Mouse (Mus musculus): ENCODE measurements around the gene Spryd3. TPM values are rescaled to one million over a fixed set of nuclear protein-coding genes. Genes with fewer than 3 reads are reported as not detected.

The Spryd3 gene
- polyA plus RNA-seq, 1 experiment: 26.0 TPM

DNA sequence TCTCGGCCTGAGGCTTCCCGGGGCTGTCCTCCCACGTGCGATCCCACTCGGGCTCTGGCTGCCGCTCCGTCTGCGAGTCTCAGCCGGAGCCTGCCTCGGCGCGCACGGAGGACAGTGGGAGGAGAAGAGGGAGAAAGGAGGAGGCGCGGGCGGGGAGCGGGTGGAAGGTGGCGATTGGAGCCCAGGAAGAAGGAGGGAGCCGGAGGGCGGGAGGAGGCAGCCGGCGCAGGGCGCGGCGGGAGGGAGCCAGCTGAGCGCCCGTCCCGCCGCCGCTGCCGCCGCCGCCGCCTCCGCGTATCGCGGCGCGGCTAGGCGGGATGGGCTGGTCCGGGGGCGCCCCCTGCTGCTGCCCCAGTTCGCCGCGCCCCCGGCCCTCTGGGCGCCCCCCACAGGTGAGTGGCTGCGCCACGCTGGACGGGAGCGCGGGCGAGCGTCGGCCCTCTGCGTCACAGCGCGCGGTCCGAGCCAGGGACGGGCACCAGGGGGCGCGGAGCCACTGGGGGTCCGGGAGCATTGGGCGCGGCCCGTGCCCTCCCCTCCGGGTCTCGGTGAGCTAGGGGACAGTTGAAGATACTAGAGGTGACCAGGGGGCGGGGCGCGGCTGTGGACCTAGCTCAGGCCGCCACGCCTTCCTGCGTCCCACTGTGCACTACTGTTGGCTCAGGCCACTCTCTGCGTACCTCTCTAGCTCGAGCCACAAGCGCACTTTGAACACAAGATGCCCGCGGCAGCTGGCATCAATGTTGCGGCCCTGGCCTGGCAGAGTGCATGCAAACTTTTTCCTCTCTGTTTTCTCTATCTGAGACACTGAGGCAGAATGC, 35.7 kb downstream of the Spryd3 start, which contains the start of gene Tns2:
Tns2 (plus strand) TSS at position 253 of the 821 bp plus-strand sequence.
- H3K27ac ChIP-seq (ENCODE audit: insufficient read depth, low read length): peak within 1 kb of the TSS; percentile 16
- peaks cover 3% of the 10 kb centered on the region for H3K4me1 ChIP-seq (ENCODE audit: control insufficient read depth, insufficient read depth, insufficient read length)
- 2% methylated on average over 54 of the region's 82 CpGs for WGBS
- peak in 1 of 2 experiments; percentile 47 for DNase-seq (ENCODE audit: low read depth in 1 of 2, low spot score in 2 of 2)
- peak within 1 kb of the TSS; percentile 53; the same call in 1 of the 2 replicates for H3K4me3 ChIP-seq (ENCODE audit: extremely low read depth, insufficient read depth, insufficient read length)
- H3K27me3 ChIP-seq (ENCODE audit: control insufficient read depth, insufficient read depth, low read length): 0 out of 2 replicates have a peak, but pooled peaks cover 2% of the 10 kb centered on the region
- H3K36me3 ChIP-seq (ENCODE audit: control insufficient read depth, insufficient read depth, low read length): peaks cover 6% of the 10 kb centered on the region
- no peak; the same call in 1 of the 2 replicates for TF ChIP-seq CTCF (IDR thresholded peaks at IDR 0.05; ENCODE audit: extremely low read depth, insufficient read depth, insufficient read length, insufficient replicate concordance)
- TF ChIP-seq POLR2A (IDR thresholded peaks at IDR 0.05; ENCODE audit: low read depth, low read length): no peak

DNA sequence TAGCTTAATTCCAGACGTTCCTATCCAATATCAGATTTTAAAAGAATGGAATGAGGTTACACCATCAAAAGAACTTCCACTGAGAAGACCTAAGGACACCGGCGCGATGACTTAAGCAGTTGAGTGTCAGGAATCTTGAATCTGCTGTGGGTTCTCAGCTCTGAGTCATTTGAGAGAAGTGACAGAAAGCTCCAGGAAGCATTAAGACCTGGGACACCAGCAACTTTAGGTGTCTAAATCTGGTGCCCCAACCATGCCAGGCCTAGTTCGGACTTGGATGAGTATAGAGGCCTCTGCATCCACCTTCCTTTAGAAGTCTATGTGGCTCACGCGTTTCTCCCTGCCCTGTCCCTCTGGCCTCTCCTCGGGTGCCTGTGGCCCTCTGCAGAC, 36.3 kb downstream of the Spryd3 start:
- 0 out of 2 replicates have a peak overlapping the region, but pooled peaks have one; percentile 16 for H3K27ac ChIP-seq (ENCODE audit: insufficient read depth, low read length)
- 0 out of 2 replicates have a peak, but pooled peaks cover 2% of the 10 kb centered on the region for H3K27me3 ChIP-seq (ENCODE audit: control insufficient read depth, insufficient read depth, low read length)
- peaks cover 3% of the 10 kb centered on the region for H3K4me1 ChIP-seq (ENCODE audit: control insufficient read depth, insufficient read depth, insufficient read length)
- no peak for TF ChIP-seq POLR2A (IDR thresholded peaks at IDR 0.05; ENCODE audit: low read depth, low read length)
- TF ChIP-seq CTCF (IDR thresholded peaks at IDR 0.05; ENCODE audit: extremely low read depth, insufficient read depth, insufficient read length, insufficient replicate concordance): no peak
- 37% methylated on average over 8 of the region's 8 CpGs for WGBS
- no peak for DNase-seq (ENCODE audit: low read depth in 1 of 2, low spot score in 2 of 2)
- H3K4me3 ChIP-seq (ENCODE audit: extremely low read depth, insufficient read depth, insufficient read length): peak overlapping the region; percentile 53; the same call in 1 of the 2 replicates
- peaks cover 10% of the 10 kb centered on the region for H3K36me3 ChIP-seq (ENCODE audit: control insufficient read depth, insufficient read depth, low read length)

DNA sequence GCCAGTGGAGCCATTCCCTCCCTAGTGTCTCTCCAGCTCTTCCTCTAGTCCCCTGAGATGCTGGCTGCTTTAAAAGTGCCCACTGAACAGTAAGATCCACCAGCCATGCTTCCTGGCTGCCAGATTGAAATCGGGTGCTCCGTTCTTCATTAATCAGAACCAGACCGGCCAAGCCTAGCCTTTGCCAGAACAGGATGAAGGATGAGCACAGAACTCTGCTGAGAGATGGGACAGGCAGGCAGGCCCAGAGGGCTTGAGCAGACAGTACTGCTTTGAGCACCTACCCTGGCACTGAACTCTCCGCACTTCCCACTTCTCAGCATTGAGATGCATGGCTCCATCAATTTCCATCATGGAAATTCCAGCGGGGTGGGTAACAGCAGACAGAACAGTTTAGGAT, 36.8 kb downstream of the Spryd3 start:
- no peak overlapping the region for H3K4me3 ChIP-seq (ENCODE audit: extremely low read depth, insufficient read depth, insufficient read length)
- peaks cover 15% of the 10 kb centered on the region for H3K36me3 ChIP-seq (ENCODE audit: control insufficient read depth, insufficient read depth, low read length)
- no peak for DNase-seq (ENCODE audit: low read depth in 1 of 2, low spot score in 2 of 2)
- no peak for TF ChIP-seq POLR2A (IDR thresholded peaks at IDR 0.05; ENCODE audit: low read depth, low read length)
- no peak for TF ChIP-seq CTCF (IDR thresholded peaks at IDR 0.05; ENCODE audit: extremely low read depth, insufficient read depth, insufficient read length, insufficient replicate concordance)
- 0 out of 2 replicates have a peak, but pooled peaks cover 2% of the 10 kb centered on the region for H3K27me3 ChIP-seq (ENCODE audit: control insufficient read depth, insufficient read depth, low read length)
- WGBS: 72% methylated on average over 5 of the region's 5 CpGs
- no peak overlapping the region; the same call in 1 of the 2 replicates for H3K27ac ChIP-seq (ENCODE audit: insufficient read depth, low read length)
- H3K4me1 ChIP-seq (ENCODE audit: control insufficient read depth, insufficient read depth, insufficient read length): peaks cover 3% of the 10 kb centered on the region

DNA sequence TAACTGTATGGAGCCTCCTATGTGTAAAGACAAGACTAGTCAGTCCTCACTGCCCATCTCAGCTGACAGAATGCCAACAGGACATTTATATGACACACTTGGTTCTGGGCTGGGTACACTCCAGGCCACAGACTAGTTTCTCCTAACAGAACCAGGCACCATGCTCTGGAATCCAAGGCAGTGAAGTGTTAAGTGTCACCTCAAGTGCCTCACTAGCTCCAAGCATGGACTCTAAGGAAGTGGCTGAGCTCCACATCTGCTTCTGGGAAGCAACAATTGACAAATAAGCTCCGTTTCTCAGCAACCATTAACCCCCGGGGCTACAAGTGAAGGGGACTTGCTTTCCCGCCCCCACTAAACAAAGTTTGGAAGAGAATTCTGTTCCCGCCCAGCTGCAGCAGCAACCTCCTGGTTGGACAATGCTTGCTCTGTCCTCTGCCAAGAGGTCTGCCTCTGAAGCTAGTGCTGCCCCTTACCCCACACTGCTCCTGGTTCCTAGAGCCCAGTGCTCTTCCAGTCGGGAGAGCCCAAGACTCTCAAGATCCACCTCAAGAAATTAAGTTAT, 38.0 kb downstream of the Spryd3 start:
- Histone ChIP-seq H3K36me3 (ENCODE audit: control insufficient read depth, insufficient read depth, low read length) (peaks cover 25% of the 10 kb centered on the region), H3K27me3 (ENCODE audit: control insufficient read depth, insufficient read depth, low read length) (0 out of 2 replicates have a peak, but pooled peaks cover 2% of the 10 kb centered on the region), H3K4me1 (ENCODE audit: control insufficient read depth, insufficient read depth, insufficient read length) (peaks cover 3% of the 10 kb centered on the region), H3K4me3 (ENCODE audit: extremely low read depth, insufficient read depth, insufficient read length) (no peak overlapping the region), H3K27ac (ENCODE audit: insufficient read depth, low read length) (no peak overlapping the region)
- DNase-seq (ENCODE audit: low read depth in 1 of 2, low spot score in 2 of 2): no peak
- TF ChIP-seq POLR2A (IDR thresholded peaks at IDR 0.05; ENCODE audit: low read depth, low read length) (no peak), CTCF (IDR thresholded peaks at IDR 0.05; ENCODE audit: extremely low read depth, insufficient read depth, insufficient read length, insufficient replicate concordance) (no peak)
- 74% methylated on average over 5 of the region's 5 CpGs for WGBS

DNA sequence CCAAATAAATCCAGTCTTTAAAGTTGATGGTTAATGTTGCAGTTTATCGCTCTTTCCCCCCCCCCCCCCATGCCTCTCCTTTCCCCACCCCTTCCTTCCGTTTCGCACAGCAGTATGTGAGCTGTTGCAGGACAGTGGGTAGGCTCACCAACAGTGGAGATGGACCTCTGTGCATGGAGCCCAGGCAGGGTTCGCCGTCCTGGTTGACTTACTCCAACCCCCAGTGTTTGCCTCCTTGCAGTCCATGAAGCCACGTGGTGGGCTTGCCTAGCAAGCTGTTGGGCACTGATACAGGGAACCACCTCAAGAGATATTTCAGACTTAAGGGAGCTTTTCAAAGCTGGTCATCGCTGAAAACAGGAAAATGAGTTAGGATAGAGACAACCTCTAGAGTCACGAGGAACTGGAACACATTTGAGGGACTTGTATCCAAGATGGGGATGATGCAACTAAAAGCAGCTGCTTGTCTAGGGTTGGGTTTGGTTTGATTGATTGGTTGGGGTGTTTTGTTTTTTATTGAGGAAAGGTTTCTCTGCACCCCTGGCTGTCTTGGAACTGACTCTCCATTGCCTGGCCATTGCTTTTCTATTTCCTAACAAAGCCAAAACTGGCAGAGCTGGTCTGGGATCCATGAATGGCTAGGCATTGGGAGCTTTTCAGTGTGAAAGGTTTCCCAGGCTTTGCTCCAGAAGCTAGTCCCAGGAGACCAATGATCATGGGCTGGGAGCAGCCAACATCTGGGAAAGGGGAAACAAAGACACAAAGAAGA, 38.7 kb downstream of the Spryd3 start:
- H3K27me3 ChIP-seq (ENCODE audit: control insufficient read depth, insufficient read depth, low read length): 0 out of 2 replicates have a peak, but pooled peaks cover 2% of the 10 kb centered on the region
- no peak for DNase-seq (ENCODE audit: low read depth in 1 of 2, low spot score in 2 of 2)
- 74% methylated on average over 8 of the region's 8 CpGs for whole genome bisulfite sequencing
- H3K27ac ChIP-seq (ENCODE audit: insufficient read depth, low read length): no peak overlapping the region
- no peak for TF ChIP-seq CTCF (IDR thresholded peaks at IDR 0.05; ENCODE audit: extremely low read depth, insufficient read depth, insufficient read length, insufficient replicate concordance)
- TF ChIP-seq POLR2A (IDR thresholded peaks at IDR 0.05; ENCODE audit: low read depth, low read length): no peak
- peaks cover 32% of the 10 kb centered on the region for H3K36me3 ChIP-seq (ENCODE audit: control insufficient read depth, insufficient read depth, low read length)
- H3K4me1 ChIP-seq (ENCODE audit: control insufficient read depth, insufficient read depth, insufficient read length): peaks cover 3% of the 10 kb centered on the region
- no peak overlapping the region for H3K4me3 ChIP-seq (ENCODE audit: extremely low read depth, insufficient read depth, insufficient read length)

DNA sequence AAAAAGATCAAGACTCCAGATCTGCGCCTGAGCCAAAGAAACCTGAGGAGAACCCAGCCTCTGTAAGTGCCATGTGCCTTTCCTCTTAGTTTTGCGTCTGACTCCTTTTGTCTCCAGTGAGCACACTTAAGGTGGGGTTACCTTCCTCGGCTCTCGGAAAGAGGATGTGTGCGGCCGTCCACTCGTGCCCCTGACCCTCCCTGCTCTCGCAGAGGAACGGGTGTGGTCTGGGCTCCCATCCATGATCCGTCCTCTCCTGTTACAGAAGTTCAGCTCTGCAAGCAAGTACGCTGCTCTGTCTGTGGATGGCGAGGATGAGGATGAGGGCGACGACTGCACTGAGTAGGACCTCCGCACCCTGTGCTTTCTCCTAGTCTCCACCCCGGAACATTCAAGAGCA, 41.0 kb downstream of the Spryd3 start:
- 90% methylated on average over 16 of the region's 16 CpGs for WGBS
- no peak for TF ChIP-seq POLR2A (IDR thresholded peaks at IDR 0.05; ENCODE audit: low read depth, low read length)
- no peak for TF ChIP-seq CTCF (IDR thresholded peaks at IDR 0.05; ENCODE audit: extremely low read depth, insufficient read depth, insufficient read length, insufficient replicate concordance)
- Histone ChIP-seq H3K4me1 (ENCODE audit: control insufficient read depth, insufficient read depth, insufficient read length) (peaks cover 1% of the 10 kb centered on the region; the same call in 1 of the 2 replicates), H3K27ac (ENCODE audit: insufficient read depth, low read length) (no peak overlapping the region), H3K27me3 (ENCODE audit: control insufficient read depth, insufficient read depth, low read length) (no peaks in the 10 kb centered on the region), H3K4me3 (ENCODE audit: extremely low read depth, insufficient read depth, insufficient read length) (no peak overlapping the region), H3K36me3 (ENCODE audit: control insufficient read depth, insufficient read depth, low read length) (peaks cover 44% of the 10 kb centered on the region)
- DNase-seq (ENCODE audit: low read depth in 1 of 2, low spot score in 2 of 2): no peak
